Mouse (Mus musculus) neural tube, embryonic 12.5 days (tissue): Measurements from ENCODE around the gene Fam168a. TPM values are rescaled to one million over a fixed set of nuclear protein-coding genes. Genes with fewer than 3 reads are reported as not detected.
"Not testable (repeated sequence)": the region's sequence is repeated elsewhere in the genome, so short reads cannot be mapped to it uniquely, and the experiment has no call there.

ENCODE experiments used
- ATAC-seq: fragments of 200-750 bp; cut with Nextera tagmentation; 2 replicates; pipeline ENCODE4 v1.8.0; 2017; ENCODE audit warnings: low read depth, mild to moderate bottlenecking, moderate TSS enrichment, moderate library complexity; ENCODE audit not compliant: low FRiP score
- H3K27ac ChIP-seq: fragments of 300-500 bp; sonication (generic); 2 replicates; pipeline ENCODE4 v1.5.1; 2016
- H3K27me3 ChIP-seq: fragments of 300-500 bp; sonication (generic); replicated peaks from 2 replicates; pipeline ENCODE4 v1.6.1; 2016; ENCODE audit warnings: mild to moderate bottlenecking
- H3K36me3 ChIP-seq: fragments of 300-500 bp; sonication (generic); 2 replicates; pipeline ENCODE4 v1.6.1; 2016; ENCODE audit warnings: mild to moderate bottlenecking
- H3K4me1 ChIP-seq: fragments of 300-500 bp; sonication (generic); 2 replicates; pipeline ENCODE4 v1.6.1; 2016
- H3K4me2 ChIP-seq: fragments of 300-500 bp; sonication (generic); replicated peaks from 2 replicates; pipeline ENCODE4 v1.6.1; 2016; ENCODE audit warnings: mild to moderate bottlenecking
- H3K4me3 ChIP-seq: fragments of 300-500 bp; sonication (generic); 2 replicates; pipeline ENCODE4 v1.5.1; 2016
- H3K9ac ChIP-seq: fragments of 300-500 bp; sonication (generic); 2 replicates; pipeline ENCODE4 v1.6.1; 2016; ENCODE audit warnings: mild to moderate bottlenecking
- H3K9me3 ChIP-seq: fragments of 300-500 bp; sonication (generic); 2 replicates; pipeline ENCODE4 v1.6.1; 2016; ENCODE audit warnings: mild to moderate bottlenecking
- WGBS: fragments of 180-500 bp; shearing (Covaris S2); methylation state at CpG from one replicate; pipeline ENCODE4 v1.1.7; 2016; 5-methylcytosine and 5-hydroxymethylcytosine counted together
- polyA plus RNA-seq: library from polyadenylated mRNA; unstranded; fragments of >200 nt; fragmentation: Nextera tagmentation; extraction: Ambion mirVana; gene quantifications from 2 replicates; pipeline ENCODE4 v1.2.1, GENCODE M21; 2016

Fam168a gene
- polyA plus RNA-seq, 1 experiment from 2014 or later, result 58.2 TPM

GRCm38 (mm10) chr7:100723453-100724294 lies 17.2 kb downstream of the Fam168a start:
- 10% methylated on average over 12 of the region's 12 CpGs for WGBS
- Histone ChIP-seq H3K4me2 (peak overlapping the region; percentile 36), H3K4me3 (no peak overlapping the region), H3K4me1 (peaks cover 24% of the 10 kb centered on the region), H3K9ac (no peak overlapping the region), H3K36me3 (no peaks in the 10 kb centered on the region), H3K27me3 (peaks cover 3% of the 10 kb centered on the region; the same call in 1 of the 2 replicates), H3K27ac (peak overlapping the region; percentile 72), H3K9me3 (no peaks in the 10 kb centered on the region)
- ATAC-seq, result no peak

GRCm38 (mm10) chr7:100727538-100728085 lies 21.2 kb downstream of the Fam168a start:
- Histone ChIP-seq H3K9me3 (no peaks in the 10 kb centered on the region), H3K27ac (no peak overlapping the region), H3K36me3 (no peaks in the 10 kb centered on the region), H3K27me3 (0 out of 2 replicates have a peak, but pooled peaks cover 3% of the 10 kb centered on the region), H3K4me3 (no peak overlapping the region), H3K4me2 (no peak overlapping the region), H3K9ac (no peak overlapping the region), H3K4me1 (peaks cover 16% of the 10 kb centered on the region)
- no peak for ATAC-seq
- 90% methylated on average over 2 of the region's 2 CpGs for WGBS

GRCm38 (mm10) chr7:100729778-100730177 lies 23.3 kb downstream of the Fam168a start:
- Histone ChIP-seq H3K9ac (no peak overlapping the region), H3K4me2 (no peak overlapping the region), H3K4me1 (no peaks in the 10 kb centered on the region; the same call in 1 of the 2 replicates), H3K36me3 (no peaks in the 10 kb centered on the region), H3K4me3 (no peak overlapping the region), H3K27ac (no peak overlapping the region), H3K27me3 (0 out of 2 replicates have a peak, but pooled peaks cover 3% of the 10 kb centered on the region), H3K9me3 (no peaks in the 10 kb centered on the region)
- no peak for ATAC-seq
- 89% methylated on average over 2 of the region's 2 CpGs for WGBS

- H3K27ac ChIP-seq, result no peak overlapping the region
- 66% methylated on average over 6 of the region's 6 CpGs for WGBS
- H3K4me3 ChIP-seq, result no peak overlapping the region
- H3K36me3 ChIP-seq, result no peaks in the 10 kb centered on the region
- no peaks in the 10 kb centered on the region; the same call in 1 of the 2 replicates for H3K4me1 ChIP-seq
- H3K27me3 ChIP-seq, result no peaks in the 10 kb centered on the region
- H3K4me2 ChIP-seq, result no peak overlapping the region
- no peak overlapping the region for H3K9ac ChIP-seq
- no peak for ATAC-seq
- H3K9me3 ChIP-seq, result no peaks in the 10 kb centered on the region
Observed at GRCm38 (mm10) chr7:100732341-100733050, 26.1 kb downstream of the Fam168a start.

- Histone ChIP-seq H3K36me3 (no peaks in the 10 kb centered on the region), H3K4me3 (no peak overlapping the region), H3K4me2 (no peak overlapping the region), H3K9ac (no peak overlapping the region), H3K4me1 (no peaks in the 10 kb centered on the region; the same call in 1 of the 2 replicates), H3K9me3 (no peaks in the 10 kb centered on the region), H3K27ac (no peak overlapping the region), H3K27me3 (no peaks in the 10 kb centered on the region)
- WGBS, result 65% methylated on average over 7 of the region's 7 CpGs
- no peak for ATAC-seq
Observed at GRCm38 (mm10) chr7:100733051-100733813, 26.8 kb downstream of the Fam168a start.

- Histone ChIP-seq H3K27me3 (no peaks in the 10 kb centered on the region), H3K4me2 (no peak overlapping the region), H3K4me3 (no peak overlapping the region), H3K36me3 (no peaks in the 10 kb centered on the region), H3K9me3 (no peaks in the 10 kb centered on the region), H3K4me1 (no peaks in the 10 kb centered on the region; the same call in 1 of the 2 replicates), H3K27ac (no peak overlapping the region), H3K9ac (no peak overlapping the region)
- ATAC-seq, result no peak
- 35% methylated on average over 6 of the region's 6 CpGs for WGBS
Observed at GRCm38 (mm10) chr7:100734201-100734600, 27.8 kb downstream of the Fam168a start.

GRCm38 (mm10) chr7:100734905-100735304 lies 28.5 kb downstream of the Fam168a start:
- H3K36me3 ChIP-seq, H3K9me3 ChIP-seq, H3K27me3 ChIP-seq, H3K9ac ChIP-seq, H3K27ac ChIP-seq, H3K4me2 ChIP-seq, ATAC-seq, H3K4me1 ChIP-seq, H3K4me3 ChIP-seq: not testable (repeated sequence)
- WGBS, result 75% methylated on average over 2 of the region's 2 CpGs

- no peak overlapping the region for H3K9ac ChIP-seq
- no peaks in the 10 kb centered on the region for H3K36me3 ChIP-seq
- H3K27ac ChIP-seq, result no peak overlapping the region
- WGBS, result 88% methylated on average over 3 of the region's 3 CpGs
- no peak overlapping the region for H3K4me3 ChIP-seq
- no peak overlapping the region for H3K4me2 ChIP-seq
- no peak for ATAC-seq
- H3K9me3 ChIP-seq, result no peaks in the 10 kb centered on the region
- no peaks in the 10 kb centered on the region; the same call in 1 of the 2 replicates for H3K4me1 ChIP-seq
- H3K27me3 ChIP-seq, result no peaks in the 10 kb centered on the region
Observed at GRCm38 (mm10) chr7:100736131-100736530, 29.7 kb downstream of the Fam168a start.

GRCm38 (mm10) chr7:100744372-100744771 lies 37.9 kb downstream of the Fam168a start:
- no peak for ATAC-seq
- Histone ChIP-seq H3K4me2 (no peak overlapping the region), H3K4me1 (no peaks in the 10 kb centered on the region), H3K4me3 (no peak overlapping the region), H3K9me3 (no peaks in the 10 kb centered on the region), H3K27ac (no peak overlapping the region), H3K27me3 (no peaks in the 10 kb centered on the region), H3K36me3 (no peaks in the 10 kb centered on the region), H3K9ac (no peak overlapping the region)
- 87% methylated on average over 2 of the region's 2 CpGs for WGBS

GRCm38 (mm10) chr7:100750101-100750500 lies 43.7 kb downstream of the Fam168a start:
- Histone ChIP-seq H3K9me3 (no peaks in the 10 kb centered on the region), H3K9ac (no peak overlapping the region), H3K4me2 (no peak overlapping the region), H3K27ac (no peak overlapping the region), H3K4me3 (no peak overlapping the region), H3K36me3 (no peaks in the 10 kb centered on the region), H3K4me1 (no peaks in the 10 kb centered on the region), H3K27me3 (no peaks in the 10 kb centered on the region)
- ATAC-seq, result no peak
- WGBS, result 78% methylated on average over 2 of the region's 2 CpGs

- Histone ChIP-seq H3K9me3 (0 out of 2 replicates have a peak, but pooled peaks cover 4% of the 10 kb centered on the region), H3K4me2 (no peak overlapping the region), H3K9ac (no peak overlapping the region), H3K36me3 (no peaks in the 10 kb centered on the region), H3K27me3 (no peaks in the 10 kb centered on the region), H3K4me1 (no peaks in the 10 kb centered on the region), H3K4me3 (no peak overlapping the region), H3K27ac (no peak overlapping the region)
- no peak for ATAC-seq
- 84% methylated on average over 7 of the region's 7 CpGs for WGBS
Observed at GRCm38 (mm10) chr7:100758718-100759117, 52.3 kb downstream of the Fam168a start.

- no peak for ATAC-seq
Observed at GRCm38 (mm10) chr7:100762726-100763125, 56.3 kb downstream of the Fam168a start.

More at GRCm38 (mm10) chr7:100762726-100763125, 56.3 kb downstream of the Fam168a start:
- Histone ChIP-seq H3K27ac (no peak overlapping the region), H3K27me3 (no peaks in the 10 kb centered on the region), H3K36me3 (no peaks in the 10 kb centered on the region), H3K4me2 (no peak overlapping the region), H3K9ac (no peak overlapping the region), H3K4me3 (no peak overlapping the region), H3K4me1 (no peaks in the 10 kb centered on the region), H3K9me3 (0 out of 2 replicates have a peak, but pooled peaks cover 2% of the 10 kb centered on the region)
